Mouse (Mus musculus) granulocyte monocyte progenitor cell, adult 5-6 weeks (primary cell): ENCODE results near the gene Ryr1. TPM values are rescaled to one million over a fixed set of nuclear protein-coding genes. Genes with fewer than 3 reads are reported as not detected.
"Not testable (repeated sequence)": the region's sequence is repeated elsewhere in the genome, so short reads cannot be mapped to it uniquely, and the experiment has no call there.

ENCODE experiments used
- ATAC-seq: replicated peaks from 2 replicates; pipeline ENCODE4 v1.8.0; 2016; ENCODE audit warnings: mild to moderate bottlenecking, moderate TSS enrichment, inconsistent platforms; ENCODE audit not compliant: poor library complexity, severe bottlenecking
- total RNA-seq, 2 experiments: library from RNA; stranded (forward) in 1 of 2; stranded (reverse) in 1 of 2; fragments of 200-712, 200-1000 nt in 1 of 2; fragments of >200 nt in 1 of 2; fragmentation: Nextera tagmentation in 1 of 2; gene quantifications; 2 replicates each; pipeline ENCODE4 v1.2.3; 2014 to 2017

Ryr1 gene
- total RNA-seq, 2 experiments from 2014 or later: not detected

DNA sequence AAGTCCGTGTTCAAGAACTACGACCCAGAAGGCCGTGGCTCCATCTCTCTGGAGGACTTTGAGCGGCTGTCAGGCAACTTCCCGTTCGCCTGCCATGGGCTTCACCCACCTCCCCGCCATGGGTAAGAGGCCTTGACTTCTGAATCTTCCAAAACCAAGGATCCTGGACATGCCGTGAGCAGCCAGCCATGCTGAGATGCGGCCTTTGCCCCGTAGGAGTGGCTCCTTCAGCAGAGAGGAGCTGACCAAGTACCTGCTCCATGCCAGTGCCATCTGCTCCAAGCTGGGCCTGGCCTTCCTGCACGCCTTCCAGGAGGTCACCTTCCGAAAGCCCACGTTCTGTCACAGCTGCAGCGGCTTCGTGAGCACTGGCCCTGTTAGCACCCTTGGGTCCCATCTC, 23.8 kb upstream of the Ryr1 start:
- no peak for ATAC-seq

DNA sequence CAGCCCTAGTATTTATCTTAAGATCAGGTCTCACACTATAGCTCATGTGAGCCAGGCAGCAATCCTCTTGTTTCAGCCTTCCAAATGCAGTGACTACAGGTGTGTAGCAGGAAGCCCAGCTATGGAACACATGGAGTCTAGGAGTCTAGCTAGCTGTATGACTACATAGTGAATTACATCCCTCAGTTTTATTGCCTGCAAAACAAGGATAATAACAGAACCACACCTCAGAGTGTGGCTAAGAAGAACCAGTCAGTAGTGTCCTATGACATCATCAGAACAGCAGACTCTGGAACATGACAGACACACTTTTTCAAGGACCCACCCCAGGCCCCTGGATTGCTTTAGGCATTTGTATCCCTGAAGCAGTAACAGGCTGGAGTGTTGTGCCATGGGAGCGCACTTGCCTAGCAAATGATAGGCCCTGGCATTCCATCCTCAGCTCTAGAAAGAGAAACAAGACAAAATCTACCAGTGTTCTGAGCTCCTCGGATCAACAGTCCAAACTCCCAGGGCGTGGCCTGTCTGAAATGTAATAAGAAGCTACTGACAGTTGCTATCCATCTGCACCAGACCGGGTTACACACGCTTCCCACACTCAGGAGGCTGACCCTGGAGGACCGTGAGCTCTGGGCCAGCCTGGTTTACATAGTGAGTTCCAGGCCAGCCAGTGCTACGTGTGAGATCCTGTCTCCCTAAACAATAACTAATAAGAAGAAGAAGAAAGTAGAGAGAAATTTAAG, 21.8 kb upstream of the Ryr1 start:
- no peak for ATAC-seq

DNA sequence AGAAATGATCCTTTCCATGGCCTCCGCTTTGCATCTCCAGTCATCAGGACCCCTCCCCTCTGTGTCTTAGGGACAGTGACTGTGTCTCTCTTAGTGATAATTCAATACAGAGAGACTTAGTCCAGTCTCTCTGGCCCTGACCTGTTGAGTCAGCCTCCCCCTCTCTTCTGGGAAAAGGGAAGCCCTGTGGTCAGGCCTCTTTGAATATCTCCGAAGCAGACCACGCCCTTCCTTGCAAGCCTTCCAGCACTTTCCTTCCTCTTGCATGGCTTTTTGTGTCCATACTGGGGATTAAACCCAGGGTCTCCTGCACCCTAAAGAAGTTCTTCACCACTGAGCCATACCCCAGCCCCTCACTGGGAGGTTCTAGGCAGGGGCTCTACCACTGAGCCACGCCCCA, 19.0 kb upstream of the Ryr1 start:
- peak; percentile 87 for ATAC-seq

DNA sequence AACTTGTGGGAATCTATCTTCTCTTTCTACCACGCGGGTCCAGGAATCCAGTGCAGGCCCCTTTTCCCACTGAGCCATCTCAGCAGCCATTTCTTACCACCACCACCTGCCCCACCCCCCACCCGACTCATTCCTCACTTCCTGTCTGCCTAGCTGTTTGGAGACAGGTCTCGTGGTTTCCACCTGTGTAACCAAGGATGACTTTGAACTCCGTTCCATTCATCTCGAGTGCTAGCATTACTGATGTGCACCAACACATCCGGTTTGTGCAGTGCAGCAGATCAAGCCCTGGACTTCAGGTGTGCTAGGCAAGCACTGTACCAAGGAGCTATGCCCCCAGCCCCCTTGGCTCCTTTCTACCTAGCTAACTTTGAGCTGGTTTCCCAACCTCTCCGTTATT, 16.4 kb upstream of the Ryr1 start:
- ATAC-seq: no peak

DNA sequence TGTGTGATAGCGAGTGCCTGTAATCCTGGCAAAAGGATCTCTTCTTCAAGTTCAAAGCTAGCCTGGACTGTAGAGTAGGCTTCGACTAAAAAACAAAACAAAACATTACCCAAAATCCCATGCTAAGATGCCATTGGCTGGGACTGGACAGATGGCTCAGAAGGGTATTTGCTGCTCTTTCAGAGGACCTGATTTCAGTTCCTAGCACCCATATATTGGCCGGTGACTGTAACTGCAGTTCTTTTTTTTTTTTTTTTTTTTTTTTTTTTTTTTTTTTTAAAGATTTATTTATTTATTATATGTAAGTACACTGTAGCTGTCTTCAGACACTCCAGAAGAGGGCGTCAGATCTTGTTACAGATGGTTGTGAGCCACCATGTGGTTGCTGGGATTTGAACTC, 14.3 kb upstream of the Ryr1 start:
- not testable (repeated sequence) for ATAC-seq

DNA sequence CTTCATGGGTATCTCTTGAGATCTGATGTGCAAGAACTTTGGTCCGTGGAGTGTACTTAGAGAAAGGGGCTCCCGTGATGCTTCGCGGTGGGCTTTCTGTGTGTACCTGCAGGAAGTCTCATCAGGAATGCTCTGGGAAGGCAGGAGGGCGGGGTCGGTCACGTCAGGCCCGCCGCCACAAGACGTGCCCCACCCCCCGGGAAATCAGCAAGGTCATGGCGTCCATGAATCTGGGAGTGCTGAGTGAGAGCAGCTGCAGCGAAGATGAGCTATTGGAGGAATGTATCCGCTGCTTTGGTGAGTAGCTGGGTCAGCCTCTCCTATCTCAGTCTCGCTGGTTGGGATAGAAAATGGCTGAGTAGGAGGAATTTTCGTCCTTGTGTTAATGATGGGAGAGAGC, 12.4 kb upstream of the Ryr1 start:
- no peak for ATAC-seq

DNA sequence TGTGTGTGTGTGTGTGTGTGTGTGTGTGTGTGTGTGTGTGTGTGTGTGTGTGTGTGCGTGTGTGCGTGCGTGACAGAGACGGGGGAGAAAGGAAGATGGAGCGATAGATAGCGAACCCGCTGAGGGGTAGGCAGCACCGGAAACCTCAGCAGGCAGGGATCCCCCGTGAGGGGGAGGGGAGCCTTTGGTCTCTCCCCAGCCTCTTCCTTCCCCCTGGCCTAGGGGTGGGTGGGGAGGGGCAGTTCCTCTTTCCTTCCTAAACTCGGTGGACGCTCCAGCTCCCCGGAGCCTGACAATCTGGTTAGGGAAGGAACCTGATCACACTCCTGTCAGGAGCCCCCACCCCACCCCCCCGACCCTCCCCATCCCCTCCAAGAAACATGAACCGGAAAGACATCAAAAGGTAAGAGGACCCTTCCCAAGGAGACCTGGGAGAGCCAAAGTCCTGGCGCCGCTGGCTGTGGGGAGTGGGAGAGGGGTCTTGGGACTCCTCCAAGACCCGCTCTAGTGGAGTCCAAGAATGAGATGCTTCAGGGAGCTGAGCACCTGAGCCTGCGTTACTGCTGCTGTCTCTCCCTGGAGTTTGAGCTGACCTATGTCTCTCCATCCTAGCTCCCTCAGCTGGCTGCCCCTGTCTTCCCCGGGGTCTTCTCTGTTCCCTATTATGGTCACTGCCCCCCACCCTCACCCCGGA, 9.9 kb upstream of the Ryr1 start, which contains the start of gene Rasgrp4:
Rasgrp4 (plus strand) TSS at position 159 of the 694 bp plus-strand sequence.
- ATAC-seq: peak; percentile 99

DNA sequence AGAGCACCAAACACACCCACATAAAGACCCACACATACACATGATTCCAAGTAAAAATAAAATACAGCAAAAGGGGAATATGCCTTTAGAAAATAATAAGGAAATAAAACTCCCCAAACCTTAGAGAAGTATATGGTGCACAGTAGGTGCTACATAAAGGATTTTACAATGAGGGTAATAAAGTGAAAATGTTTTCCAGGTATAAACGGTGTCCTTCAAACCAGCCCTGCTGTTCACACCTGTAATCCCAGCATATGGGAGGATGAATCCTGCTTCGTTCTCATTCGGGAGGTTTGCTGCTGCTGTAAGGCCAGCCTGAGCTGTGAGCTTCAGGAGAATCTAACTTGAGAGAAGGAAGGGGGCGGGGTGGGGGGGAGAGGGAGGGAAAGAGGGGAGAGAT, 9.3 kb upstream of the Ryr1 start:
- ATAC-seq: no peak

DNA sequence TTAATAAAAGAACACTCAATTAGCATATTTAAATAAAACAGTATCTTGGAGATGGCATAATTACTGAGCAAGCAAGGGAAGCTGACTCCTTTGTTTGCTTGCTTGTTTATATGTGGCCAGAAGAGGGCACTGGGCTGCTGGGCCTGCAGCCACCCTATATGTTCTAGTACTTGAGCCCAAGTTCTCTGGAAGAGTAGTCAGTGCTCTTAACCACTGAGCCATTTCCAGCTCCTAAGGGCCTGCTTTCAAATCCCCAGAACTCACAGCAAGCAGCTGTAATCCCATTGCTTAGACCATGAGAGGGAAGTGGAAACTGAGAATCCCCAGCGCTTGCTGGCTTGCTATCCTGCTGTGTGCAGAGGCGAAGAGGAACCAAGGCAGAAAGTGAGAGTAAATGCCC, 3.7 kb upstream of the Ryr1 start:
- peak; percentile 72 for ATAC-seq

DNA sequence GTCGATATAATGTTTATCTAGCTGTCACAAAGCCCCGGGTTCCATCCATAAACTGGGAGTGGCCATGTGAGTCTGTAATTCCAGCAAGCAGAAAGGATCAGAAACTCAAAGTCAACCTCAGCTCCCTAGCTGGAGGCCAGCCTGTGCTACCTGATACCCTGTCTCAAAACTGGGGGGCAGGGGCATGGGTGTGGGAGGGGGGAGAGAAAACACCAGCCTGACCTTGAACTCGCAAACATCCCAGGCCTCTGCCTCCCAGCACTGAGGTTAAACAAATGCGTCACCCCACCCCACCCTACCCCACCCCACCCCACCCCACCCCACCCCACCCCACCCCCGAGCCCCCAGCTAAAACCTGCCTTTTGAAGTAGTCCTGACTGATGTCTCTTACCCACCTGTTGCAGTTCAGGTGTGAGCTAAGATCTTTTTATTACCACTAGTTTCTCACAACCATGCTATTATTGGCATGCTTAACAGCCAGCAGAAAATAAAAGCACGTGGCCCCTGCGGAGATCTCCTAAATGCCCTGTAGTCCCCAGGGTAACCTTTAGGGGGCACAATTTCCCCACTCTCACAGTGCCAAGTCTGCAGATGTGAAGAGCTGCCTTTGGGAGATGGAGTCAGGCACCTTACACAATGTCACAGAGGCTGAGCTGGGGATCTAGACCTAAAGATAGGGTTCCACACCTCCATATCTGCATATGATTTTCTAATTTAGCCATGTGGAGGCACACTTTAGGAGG, 1.4 kb upstream of the Ryr1 start:
- ATAC-seq: peak; percentile 60

DNA sequence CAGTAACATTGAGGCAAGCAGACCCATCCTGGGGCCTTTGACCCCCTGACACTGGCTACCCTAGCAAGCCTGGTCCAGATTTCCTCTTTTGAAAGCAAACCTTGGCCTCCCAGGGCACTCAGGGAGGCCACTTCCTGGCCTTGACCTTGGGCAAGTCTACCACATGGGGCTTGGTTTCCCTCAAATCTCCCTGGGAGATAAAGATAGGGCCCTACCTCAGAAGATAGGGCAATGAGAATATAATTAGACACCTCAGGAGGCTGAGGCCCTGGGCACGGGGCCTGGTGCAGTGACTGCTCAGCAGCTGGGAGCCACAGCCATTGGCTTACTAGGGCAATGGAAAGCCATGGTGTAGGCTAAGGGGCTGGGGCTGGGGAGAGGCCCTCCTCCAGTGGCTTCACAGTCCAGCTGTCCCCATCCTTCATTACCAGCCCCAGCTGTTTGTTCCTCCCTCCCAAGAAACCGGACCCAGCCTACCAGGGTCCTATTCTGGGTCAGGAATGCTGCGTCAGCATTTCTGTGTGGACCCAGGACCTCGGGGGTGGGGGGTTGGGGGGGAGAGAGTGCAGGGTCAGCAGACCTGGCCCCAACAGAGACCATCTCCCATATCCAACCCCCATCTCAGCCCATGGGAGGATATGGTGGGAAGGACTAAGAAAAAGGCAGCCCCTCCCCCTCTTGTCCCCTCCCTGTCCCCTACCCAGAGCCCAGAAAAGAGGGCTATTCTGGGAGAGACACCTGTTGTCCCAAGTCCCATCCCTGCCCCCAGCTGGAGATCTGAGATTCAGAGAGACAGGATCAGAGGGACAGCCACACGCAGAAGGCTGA, 1.2 kb downstream of the Ryr1 start:
- peak; percentile 6; the same call in 1 of the 2 replicates for ATAC-seq

DNA sequence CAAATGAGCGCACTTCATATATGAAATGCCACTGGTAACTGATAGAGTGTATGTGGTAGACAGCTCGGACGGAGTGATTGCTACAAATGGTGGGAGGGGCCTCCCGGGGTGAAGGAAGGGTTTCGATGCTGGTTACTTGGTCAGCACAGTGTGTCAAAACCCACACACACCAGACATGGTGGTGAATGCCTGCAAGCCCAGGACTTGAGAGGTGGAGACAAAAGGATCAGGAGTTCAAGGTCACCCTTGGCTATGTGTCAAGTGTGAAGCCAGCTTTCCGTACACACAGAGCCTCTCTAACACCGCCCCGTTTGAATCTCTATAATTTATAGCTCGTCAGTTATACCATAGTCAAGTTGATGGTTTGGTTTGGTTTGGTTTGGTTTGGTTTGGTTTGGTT, 2.2 kb downstream of the Ryr1 start:
- ATAC-seq: no peak

DNA sequence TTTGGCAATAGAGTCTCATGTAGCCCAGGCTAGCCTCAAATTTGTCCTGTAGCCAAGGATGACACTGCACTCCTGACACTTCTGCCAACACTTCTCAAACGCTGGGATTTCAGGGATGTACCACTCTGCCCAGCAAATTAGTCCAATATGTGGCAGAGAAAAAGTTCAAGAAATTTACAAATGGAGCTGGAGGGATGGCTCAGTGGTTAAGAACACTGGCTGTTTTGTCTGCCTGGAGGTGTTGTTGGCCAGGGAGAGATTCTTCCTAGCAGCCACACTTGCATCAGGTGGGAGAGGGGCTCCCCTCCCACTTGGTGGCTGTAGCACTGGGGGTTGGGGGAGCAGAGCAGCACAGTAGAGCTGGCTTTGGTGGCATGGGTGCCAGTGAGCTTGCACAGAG, 5.5 kb downstream of the Ryr1 start:
- ATAC-seq: no peak

DNA sequence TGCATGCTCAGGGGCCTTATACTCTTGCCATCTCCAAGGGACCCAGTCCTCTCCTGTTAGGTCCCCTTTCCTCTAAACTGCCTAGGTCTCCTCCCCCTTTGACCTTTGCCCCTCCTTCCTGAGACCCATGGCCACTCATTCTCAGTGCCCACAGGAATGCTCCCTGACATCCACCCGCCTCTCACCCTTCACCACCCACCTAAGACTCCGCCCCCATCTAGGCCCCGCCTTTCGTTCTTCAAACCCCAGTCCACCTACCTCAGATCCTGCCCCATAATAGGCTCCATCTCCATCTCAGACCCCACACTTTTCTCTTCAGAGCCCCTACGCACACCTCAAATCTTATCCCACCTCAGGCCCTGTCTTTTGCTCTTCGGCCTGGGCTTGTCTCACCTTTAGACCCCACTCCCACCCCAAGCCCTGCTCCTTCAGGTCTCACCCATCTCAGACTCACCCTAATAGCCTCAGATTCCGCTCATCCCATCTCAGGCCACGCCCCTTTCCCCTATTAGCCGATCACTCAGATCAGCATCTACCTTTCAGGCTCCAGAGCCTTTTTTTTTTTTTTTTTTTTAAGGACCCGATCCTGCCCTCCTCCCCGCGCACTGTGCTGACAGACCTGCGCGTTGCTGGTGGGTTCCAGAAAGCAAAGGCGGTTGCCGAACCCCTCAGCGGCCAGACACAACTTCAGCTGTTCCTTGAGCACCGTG, 6.7 kb downstream of the Ryr1 start:
- no peak for ATAC-seq

DNA sequence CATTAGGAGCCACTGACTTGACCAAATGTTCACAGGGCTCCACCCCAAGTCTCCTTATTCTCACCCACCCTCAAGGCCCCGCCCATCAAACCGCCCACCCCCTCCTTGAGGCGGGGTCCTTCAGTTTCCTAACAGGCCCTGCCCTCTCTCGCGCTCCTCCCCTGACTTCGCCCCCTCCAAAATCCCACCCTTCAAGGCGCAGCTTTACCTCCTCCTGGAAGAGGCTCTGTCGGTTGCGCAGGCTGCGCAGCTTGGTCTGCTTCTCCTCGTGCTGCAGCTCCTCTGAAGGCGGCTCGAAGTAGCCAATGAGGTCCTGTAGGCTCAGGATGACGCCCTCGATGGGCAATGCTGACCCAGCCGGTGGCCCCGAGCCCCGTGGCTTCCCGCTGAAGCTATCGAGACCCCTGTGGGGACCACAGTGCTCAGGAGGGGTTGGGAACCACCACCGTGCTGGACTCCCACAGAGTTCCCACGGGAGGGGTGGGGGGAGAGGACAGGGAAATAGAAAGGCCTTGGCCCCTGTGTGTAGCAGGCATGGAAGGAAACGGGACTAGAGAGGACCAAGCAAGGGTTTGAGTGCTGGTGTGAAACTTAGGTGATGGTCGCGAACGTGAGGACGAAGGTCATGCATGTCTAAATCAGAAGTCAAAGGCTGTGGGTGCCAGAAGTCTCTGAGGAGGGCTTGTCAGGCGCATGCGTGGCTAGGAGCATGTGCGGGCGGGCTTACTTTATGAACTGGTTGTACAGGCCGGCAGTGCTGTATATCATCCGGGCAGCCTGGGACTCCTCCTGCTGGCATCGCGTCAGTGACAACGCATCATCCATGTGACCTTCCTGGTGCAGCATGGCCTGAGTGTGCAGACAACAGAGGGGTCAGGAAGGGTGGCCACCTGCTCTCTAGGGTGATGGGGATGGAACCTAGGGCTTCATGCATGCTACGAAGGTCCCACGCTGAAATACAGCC, 15.7 kb downstream of the Ryr1 start:
- no peak; the same call in 1 of the 2 replicates for ATAC-seq

DNA sequence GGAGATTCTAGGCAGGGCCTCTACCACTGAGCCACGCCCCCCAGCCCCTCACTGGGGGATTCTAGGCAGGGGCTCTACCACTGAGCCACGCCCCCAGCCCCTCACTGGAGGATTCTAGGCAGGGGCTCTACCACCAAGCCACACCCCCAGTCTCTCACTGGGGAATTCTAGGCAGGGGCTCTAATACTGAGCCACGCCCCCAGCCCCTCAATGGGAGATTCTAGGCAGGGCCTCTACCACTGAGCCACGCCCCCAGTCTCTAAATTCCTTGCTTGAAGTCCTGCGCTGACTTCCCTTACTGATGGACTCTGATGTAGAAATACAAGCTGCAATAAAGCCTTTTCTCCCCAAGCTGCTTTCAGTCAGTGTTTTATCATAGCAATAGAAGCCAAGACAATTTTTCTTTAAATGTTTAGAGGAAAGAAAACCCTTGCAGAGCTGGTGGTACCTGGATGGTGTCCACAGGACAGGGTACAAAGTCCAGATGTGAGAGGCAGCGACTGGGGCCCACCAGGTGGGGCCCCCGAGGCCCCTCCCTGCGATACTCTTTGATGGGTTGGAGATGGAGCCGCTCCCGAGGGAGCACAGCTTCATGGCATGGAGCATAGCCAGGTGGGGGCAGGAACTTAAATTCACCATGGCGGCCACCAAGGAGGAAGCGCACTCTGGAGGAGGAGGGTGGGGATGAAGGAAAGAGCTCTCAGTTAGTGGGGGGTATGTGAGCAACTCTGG, 23.5 kb downstream of the Ryr1 start:
- ATAC-seq: no peak

DNA sequence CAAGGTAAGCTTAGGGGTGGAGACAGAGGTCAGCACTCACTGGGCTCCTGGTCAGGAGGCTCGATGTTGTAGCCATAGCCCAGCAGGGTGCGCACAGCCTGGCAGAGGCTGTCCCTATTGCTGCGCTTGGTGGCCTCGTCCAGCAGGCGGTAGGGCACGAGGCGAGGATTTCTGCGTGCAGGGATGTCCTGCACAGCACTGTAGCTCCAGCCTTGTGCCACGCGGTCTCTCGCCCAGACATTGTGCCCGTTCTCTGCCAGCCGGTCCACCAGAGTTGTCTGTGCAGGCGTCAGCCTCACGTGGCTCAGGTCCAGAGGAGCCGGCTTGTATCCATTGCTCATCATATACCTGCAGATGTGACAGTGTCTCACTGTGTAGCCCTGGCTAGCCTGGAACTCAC, 27.8 kb downstream of the Ryr1 start:
- no peak for ATAC-seq

DNA sequence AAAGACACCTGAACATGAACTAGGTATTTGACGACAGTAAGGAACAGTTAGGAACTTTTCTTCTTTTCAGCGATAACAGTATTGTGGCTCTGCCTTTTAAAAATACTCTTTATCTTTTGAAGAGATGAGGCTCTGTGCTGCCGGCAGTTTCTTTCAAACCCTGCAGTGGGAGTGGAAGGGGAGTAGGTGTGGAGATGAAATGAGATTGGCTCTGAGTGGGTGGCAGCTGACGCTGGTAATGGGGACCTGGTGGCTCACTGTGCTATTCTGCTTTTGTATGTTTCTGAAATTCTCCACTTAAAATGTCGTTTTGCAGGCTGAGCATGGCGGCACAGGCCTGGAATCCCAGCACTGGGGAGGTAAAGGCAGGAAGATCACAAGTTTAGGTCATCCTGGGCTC, 36.2 kb downstream of the Ryr1 start:
- no peak for ATAC-seq
